Mouse (Mus musculus) liver, adult 2 months (tissue): ENCODE measurements around the gene Myo18a.

ENCODE experiments used
- CTCF ChIP-seq: fragments of 200-500 bp; IDR thresholded peaks from 2 replicates; pipeline ENCODE4 v1.5.1; 2011; ENCODE audit warnings: low read depth, low read length, control low read depth
- POLR2A ChIP-seq: fragments of 200-500 bp; IDR thresholded peaks from 2 replicates; pipeline ENCODE4 v1.6.1; 2011; ENCODE audit warnings: low read length, control low read depth; ENCODE audit not compliant: insufficient read depth; ENCODE audit errors: extremely low read depth

- no peak for TF ChIP-seq CTCF
- no peak for TF ChIP-seq POLR2A
Observed at GRCm38 (mm10) chr11:77888846-77889245, 125.8 kb downstream of the Myo18a start.
